In the genomic region with DNA sequence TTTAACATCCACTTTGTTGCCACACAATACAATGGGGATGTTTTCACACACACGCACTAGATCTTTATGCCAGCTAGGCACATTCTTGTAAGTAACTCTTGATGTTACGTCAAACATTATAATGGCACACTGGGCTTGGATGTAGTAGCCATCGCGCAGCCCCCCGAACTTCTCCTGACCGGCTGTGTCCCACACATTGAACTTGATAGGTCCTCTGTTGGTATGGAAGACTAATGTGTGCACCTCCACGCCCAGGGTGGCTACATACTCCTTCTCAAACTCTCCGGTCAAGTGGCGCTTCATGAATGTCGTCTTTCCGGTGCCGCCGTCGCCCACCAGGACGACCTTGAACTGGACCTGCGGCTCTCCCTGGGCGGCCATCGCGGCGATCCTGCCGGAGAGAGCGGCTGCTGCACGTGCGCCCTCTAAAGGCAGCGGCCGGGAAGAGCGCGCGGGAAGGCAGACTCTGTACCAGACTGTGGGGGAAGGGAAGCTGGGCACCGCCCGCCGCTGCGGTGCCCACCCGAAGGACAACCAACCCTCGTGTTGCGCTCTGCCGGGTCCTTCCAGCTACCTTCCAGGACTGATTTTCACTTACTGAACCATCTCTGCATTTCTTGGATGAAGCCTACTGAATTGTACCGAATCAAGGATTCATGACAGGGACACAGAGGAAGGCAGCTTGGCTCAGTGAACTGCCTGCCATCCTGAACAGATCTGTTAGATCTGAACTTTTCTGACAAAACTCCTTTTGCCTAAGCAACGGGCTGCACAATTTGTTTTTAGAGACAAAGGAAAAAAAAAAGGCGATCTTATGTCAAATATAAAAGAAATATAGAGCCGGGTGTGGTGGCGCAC, we compare ENCODE assay signal across 8 mouse cellular contexts. TPM values are rescaled to one million over a fixed set of nuclear protein-coding genes. Genes with fewer than 3 reads are reported as not detected.
DNase-seq lines count a peak whose midpoint lies in the region; ATAC-seq and TF ChIP-seq lines count a peak whose summit lies in the region.

A gene (minus strand): TSS at position 402 of the 858 bp plus-strand sequence.

- H3K27me3 ChIP-seq in G1E (ENCODE audit: insufficient read depth, low read length), result peaks cover 7% of the 10 kb centered on the region
- no peaks in the 10 kb centered on the region for H3K27me3 ChIP-seq in lung, embryonic 14.5 days (ENCODE audit: insufficient read depth, low read length)

- peak within 1 kb of the TSS; percentile 57 for H3K4me2 ChIP-seq in lung, embryonic 14.5 days

- peak; percentile 40 for DNase-seq in G1E (ENCODE audit: low spot score)
- peak; percentile 42 for DNase-seq in cerebellum, adult 9-10 months
- peak; percentile 63 for DNase-seq in layer of hippocampus, adult 9-10 months (ENCODE audit: low spot score)
- DNase-seq in lung, embryonic 14.5 days, result peak; percentile 84
- peak; percentile 76 for DNase-seq in testis, postnatal 14 days (ENCODE audit: low spot score)

- WGBS in lung, embryonic 14.5 days, result 16% methylated on average over 42 of the region's 42 CpGs

- peak; percentile 43; the same call in 1 of the 2 replicates for TF ChIP-seq CTCF in G1E (IDR thresholded peaks at IDR 0.05; ENCODE audit: low read depth, low read length)
- TF ChIP-seq CTCF in lung, embryonic 14.5 days (IDR thresholded peaks at IDR 0.05; ENCODE audit: low read depth), result peak; percentile 77

- peak within 1 kb of the TSS; percentile 36; the same call in 1 of the 2 replicates for H3K9ac ChIP-seq in lung, embryonic 14.5 days

- no peaks in the 10 kb centered on the region for H3K36me3 ChIP-seq in G1E (replicated peaks)
- H3K36me3 ChIP-seq in lung, embryonic 14.5 days (ENCODE audit: insufficient read depth), result no peaks in the 10 kb centered on the region

- ATAC-seq in G1E (ENCODE audit: extremely low read depth, insufficient number of reproducible peaks, low FRiP score, poor library complexity, severe bottlenecking), result peak; percentile 57
- ATAC-seq in frontal cortex, adult (ENCODE audit: low TSS enrichment), result peak; percentile 88
- peak; percentile 83 to 98 for ATAC-seq in hematopoietic stem cell, adult 5-6 weeks (replicated peaks in 1 of 2; ENCODE audit: insufficient read depth in 1 of 2, low FRiP score in 2 of 2, low TSS enrichment in 1 of 2, low read depth in 1 of 2, poor library complexity in 2 of 2, severe bottlenecking in 2 of 2)
- peak; percentile 83 for ATAC-seq in lung, embryonic 14.5 days (ENCODE audit: insufficient read depth)
- peak; percentile 97 for ATAC-seq in neutrophil, adult 5-6 weeks (ENCODE audit: extremely low read depth, insufficient number of reproducible peaks, low FRiP score, poor library complexity, severe bottlenecking)

- peak within 1 kb of the TSS; percentile 68 for H3K4me3 ChIP-seq in G1E (ENCODE audit: low read depth, low read length)
- H3K4me3 ChIP-seq in lung, embryonic 14.5 days (ENCODE audit: low read depth, low read length), result peak within 1 kb of the TSS; percentile 24

- no peak within 1 kb of the TSS for H3K27ac ChIP-seq in lung, embryonic 14.5 days (ENCODE audit: low read depth)

- H3K4me1 ChIP-seq in G1E (ENCODE audit: insufficient read depth, low read depth, low read length), result peaks cover 13% of the 10 kb centered on the region
- H3K4me1 ChIP-seq in lung, embryonic 14.5 days (ENCODE audit: insufficient read depth), result no peaks in the 10 kb centered on the region

- no peaks in the 10 kb centered on the region for H3K9me3 ChIP-seq in G1E (replicated peaks)
- no peaks in the 10 kb centered on the region for H3K9me3 ChIP-seq in lung, embryonic 14.5 days (ENCODE audit: low read depth, low read length)

RNA-seq across cellular contexts. Expression of the gene that starts here (rescaled TPM):
- 1.0 and 4.0 TPM in 2 replicates for total RNA-seq in G1E (2014; fragmentation: Nextera tagmentation)
- 2.0 and 2.7 TPM in 2 replicates for total RNA-seq in G1E (2017)
- polyA plus RNA-seq in G1E (2012), result 0.42 and 0.48 TPM in 2 replicates
- not detected in 2 replicates for total RNA-seq in hematopoietic stem cell, adult 5-6 weeks (2017)
- polyA plus RNA-seq in lung, embryonic 14.5 days (2014; fragmentation: Nextera tagmentation; extraction: Ambion mirVana), result 0.31 and 0.61 TPM in 2 replicates
- total RNA-seq in neutrophil, adult 5-6 weeks (2017), result 0.98 TPM in 1 of 2 replicates, not detected in the other

Comparison
In these comparisons a context has a peak if more than half of its experiments do, and no peak if none do; other contexts are left out.
1. Peak in ATAC-seq in hematopoietic stem cell, adult 5-6 weeks; RNA of the gene not detected or under 1 TPM.
2. Peak in DNase-seq, ATAC-seq, H3K4me3 ChIP-seq, H3K9ac ChIP-seq and H3K4me2 ChIP-seq in lung, embryonic 14.5 days; RNA of the gene not detected or under 1 TPM.
3. Peak in ATAC-seq in neutrophil, adult 5-6 weeks; RNA of the gene not detected or under 1 TPM.